Mouse (Mus musculus) megakaryocyte, adult 5-6 weeks (primary cell): ENCODE results near the gene Gsk3a. TPM values are rescaled to one million over a fixed set of nuclear protein-coding genes. Genes with fewer than 3 reads are reported as not detected.

Experiments used
- ATAC-seq: 2 replicates; pipeline ENCODE4 v1.8.0; 2016; ENCODE audit warnings: mild to moderate bottlenecking, inconsistent platforms; ENCODE audit not compliant: poor library complexity, severe bottlenecking
- total RNA-seq, 2 experiments: library from RNA; stranded (forward) in 1 of 2; stranded (reverse) in 1 of 2; fragments of 153-499, 151-499 nt in 1 of 2; fragments of 221-1000, 200-1000 nt in 1 of 2; gene quantifications; 2 replicates each; pipeline versions ENCODE4 v1.2.3 to v1.2.4; 2015 to 2017

The Gsk3a gene
- total RNA-seq, 2 experiments from 2014 or later = 58.7 to 90.2 TPM

DNA sequence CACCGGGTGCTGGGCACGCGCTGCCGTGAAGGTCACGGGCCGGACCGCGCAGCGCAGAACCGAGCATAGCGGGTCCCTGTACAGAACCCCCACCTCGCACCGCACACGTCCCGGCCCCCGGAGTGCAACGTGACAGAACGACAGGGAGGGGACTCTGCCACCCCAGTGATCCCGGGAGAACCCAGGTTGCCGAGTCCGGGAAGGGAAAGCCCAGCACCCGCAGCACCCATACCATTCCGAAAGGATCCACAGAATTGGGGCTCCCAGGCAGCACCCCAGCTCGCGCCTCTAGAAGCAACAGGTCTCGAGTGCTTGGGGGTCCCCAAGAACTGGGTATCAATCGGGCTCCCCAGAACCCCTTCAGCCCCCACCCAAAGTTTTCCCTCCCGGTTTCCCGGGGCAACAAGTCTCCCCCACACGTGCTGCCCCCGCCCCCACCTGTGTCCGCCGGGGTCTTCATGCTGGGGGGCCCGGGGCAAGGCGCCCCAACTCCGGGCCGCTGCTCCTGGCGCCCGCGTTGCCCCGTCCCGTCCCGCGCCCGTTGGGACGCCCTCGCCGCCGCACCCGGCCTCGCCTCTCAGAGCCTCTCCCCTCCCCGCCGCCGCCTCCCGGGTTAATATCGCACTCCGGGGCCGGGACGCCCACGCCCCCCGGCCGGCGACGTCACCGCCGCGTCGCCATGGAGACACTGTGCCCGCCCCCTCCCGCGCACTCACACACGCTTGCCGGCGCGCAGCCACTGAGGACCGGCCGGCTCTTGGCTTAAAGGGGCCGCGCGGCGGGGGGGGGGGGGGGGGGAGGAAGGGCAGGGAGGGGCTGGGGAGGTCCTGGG lies 12.7 kb upstream of the Gsk3a start, which contains the start of gene Erf:
Gene Erf, minus strand, starts transcription at position 621 of the 832 bp plus-strand sequence.
- ATAC-seq = peak; percentile 90

DNA sequence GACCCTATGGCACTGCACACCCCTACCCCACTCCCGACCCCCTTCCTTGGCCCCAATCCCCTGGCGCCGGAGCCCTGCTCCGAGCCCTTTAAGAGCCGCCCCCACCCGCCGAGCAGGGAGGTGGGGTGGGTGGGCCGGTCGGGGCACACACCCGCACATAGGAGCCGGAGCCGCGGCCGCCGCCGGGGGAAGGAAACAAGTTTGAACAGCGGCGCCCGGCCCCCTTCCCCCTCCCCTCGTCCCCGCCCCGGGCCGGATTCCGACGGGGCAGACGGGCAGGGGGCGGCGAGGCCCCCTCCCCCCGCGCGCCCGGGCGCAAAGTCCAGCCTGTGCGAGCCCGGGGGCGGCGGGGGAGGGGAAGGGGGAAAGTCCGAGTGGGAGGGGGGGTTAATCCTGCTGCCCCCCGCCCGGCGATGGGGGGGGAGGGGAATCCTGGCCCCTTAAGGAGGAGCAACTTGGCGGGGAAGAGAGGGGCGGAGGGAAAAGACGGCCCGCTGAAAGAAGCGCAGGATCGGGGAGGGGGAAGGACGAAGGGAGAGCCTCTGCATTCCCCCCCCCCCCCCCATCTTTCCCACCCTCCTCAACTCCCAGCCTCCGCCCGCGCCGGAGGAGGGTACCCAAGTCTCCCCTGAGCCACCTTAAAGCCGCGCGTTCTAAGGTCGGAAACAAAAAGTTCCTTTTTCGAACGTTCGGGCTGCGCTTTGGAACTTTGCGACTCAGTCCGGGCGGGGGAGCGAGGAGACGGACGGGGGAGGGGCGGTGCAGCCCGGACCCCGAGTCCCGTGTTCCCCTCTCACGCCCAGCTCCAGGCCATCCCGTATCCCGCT lies 11.9 kb upstream of the Gsk3a start:
- peak; percentile 34 for ATAC-seq

DNA sequence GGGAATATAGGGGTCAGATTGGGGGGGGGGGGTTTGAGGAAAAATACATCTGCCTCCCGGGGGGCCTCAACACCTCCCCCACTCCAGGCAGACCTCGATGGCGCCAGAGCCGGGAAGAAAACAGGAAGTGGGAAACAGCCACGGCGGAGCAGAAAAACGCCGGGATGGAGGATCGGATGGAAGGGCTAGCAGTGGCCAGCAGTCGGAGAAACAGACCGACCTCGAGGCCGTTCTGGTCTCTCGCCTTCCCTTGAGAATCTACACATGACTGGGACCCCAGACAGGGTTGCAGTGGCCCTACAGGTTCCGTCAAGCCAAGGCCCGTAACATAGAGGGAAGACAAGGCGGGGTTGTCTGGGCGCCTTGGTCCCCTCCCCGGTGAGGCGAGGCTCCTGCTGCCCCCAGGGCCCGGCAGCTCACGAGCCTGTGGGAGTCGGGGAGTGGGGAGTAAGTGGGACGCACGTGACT lies 11.2 kb upstream of the Gsk3a start:
- peak; percentile 16; the same call in 1 of the 2 replicates for ATAC-seq

DNA sequence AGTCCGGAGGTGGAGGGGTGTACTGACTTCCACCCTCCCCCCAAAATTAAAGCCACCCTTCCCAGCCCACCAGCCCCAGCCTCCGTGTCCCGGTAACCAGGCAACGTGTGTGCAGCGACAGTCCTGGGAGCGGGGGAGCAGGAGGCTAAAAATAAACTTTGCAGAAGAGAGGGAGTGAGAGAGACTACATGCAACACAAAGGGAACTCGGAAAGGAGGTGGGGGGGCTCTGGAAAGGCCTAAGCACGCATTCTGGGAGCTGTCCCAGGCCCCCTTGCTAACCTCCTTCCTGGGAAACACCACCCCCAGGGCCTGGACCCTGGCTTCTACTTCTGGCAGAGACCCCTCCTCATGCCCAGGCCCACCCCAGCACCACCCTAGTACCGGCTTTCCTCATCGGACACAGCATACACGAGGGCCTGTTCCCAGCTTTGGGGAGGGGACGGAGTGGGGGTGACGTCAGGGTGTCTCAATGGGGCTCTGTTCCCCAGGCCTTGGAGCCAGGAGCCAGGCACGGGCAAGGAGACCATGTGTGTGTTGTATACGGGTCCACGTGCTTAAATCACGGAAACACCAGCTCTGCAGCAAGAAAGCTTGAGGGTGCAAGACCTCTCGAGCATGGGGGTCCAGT lies 10.5 kb upstream of the Gsk3a start:
- ATAC-seq = no peak

DNA sequence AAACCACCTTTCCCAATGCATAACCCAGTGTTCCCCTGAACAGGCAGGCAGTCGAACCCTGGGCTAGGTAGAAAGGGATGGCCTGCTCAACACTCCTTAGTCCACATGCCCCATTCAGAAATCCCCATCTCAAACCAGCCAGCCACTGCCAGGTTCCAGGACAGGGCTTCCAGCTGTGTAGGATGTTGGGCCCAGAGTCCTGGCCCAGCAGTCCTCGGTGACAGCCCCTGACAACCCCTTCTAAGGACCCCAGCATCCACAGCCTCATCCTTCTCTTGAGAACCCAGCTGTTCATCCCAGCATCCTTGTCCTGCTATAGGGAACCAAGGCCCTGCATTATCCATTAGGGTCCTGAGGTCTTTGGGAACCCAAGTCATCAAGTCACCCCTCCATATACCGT lies 9.8 kb upstream of the Gsk3a start:
- no peak for ATAC-seq

DNA sequence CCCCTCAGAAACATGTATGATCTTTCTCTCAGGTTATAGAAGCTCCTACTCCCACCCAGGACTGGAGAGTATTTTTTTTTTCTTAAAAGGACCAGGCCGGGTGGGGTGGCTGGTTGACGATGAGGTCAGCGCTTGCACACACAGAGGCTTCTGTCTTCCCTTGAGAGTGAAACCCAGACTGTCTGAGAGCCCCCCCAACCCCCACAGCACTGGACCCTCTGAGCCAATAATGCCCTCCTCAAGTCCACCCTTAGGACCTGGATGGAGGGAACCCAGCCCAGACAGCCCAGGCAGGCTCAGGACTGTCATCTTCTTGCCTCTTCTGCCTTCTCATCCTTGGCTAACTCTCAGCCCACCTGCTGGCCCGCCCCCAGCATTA lies 9.1 kb upstream of the Gsk3a start:
- ATAC-seq = no peak

DNA sequence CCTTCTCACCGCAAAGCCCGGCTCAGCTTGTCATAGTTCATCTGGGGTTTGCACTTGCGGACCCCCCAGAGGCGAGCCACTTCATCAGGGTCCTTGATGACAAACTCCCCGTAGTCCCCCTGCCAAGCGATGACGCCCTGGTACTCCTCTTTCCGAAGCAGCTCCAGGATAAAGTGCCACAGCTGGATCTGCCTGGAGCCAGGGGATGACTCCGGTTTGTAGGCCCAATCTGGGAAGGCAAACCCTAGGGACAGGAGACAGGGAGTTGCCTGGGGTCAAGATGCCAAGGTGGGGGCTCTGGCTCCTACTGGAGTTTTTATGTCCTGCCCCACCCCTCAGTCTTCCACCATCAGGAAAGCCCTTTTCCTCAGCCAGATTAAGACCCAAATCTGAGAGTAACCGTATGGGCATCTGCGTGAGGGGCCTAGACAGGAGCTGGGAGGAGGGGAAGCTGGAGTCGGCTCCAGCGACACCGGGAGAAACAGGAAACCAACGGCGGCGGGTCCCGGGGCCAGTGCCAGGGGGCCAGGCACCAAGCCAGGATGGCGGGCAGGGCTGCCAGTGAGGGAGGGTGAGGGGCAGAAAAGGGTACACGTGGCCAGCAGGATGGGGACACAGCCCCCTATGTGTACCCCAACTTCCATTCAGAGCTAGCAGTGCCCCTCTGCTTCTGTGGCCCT lies 8.6 kb upstream of the Gsk3a start:
- no peak for ATAC-seq

DNA sequence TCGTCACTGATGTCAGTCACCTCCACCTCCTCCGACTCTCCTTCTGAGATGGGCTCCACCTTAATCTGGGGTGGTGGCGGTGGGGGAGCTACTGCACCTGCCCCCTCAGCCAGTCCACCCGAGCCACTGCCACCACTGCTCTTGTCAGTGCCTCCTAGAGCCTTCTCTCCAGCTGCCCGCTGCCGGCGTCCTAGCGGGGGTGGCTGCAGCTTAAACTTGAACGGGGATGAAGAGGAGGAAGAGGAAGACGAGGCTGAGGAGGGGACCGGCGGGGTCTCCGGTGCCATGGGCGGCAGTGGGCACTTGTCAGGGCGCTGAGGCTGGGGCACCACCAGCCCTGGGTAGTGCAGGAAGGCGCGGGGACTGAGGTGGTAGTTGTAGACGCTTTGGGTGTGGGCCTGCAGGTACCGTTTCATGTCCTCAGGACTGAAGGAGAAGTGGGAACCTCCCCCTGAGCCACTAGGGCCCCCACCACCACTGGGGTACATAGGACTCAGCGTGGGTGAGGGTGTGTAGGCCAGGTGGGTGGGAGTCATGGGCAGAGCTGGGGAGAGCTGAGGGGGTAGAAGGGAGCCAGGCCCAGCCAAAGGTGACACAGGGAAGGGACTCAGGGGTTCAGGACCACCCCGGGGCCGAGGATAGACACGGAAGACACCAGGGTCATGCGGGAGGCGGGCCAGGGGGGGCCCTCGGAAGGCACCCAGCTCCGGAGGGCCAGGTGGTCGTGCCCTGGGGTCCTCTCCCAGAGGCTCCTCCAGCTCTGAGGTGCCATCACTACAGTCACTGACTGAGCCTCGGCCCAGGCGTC lies 7.1 kb upstream of the Gsk3a start:
- no peak for ATAC-seq

DNA sequence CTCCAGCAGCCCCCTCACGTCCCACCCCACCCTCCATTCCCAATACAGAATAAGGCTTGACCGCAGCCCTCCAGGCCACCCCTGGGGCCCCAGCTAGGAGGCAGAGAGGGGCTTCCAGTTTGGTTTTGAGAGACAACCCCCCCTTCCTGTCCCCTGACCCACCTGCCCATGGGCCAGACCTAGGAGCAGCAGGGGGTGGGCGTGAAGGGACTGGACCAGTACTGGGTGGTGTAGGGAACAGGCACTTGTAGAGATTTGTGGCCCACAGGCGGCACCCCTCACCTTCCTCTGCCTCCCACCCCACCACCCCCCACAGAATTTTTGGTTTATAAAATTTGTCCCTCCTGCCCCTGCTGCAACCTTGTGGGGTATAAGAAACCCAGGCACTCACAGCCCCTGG lies 5.7 kb upstream of the Gsk3a start:
- ATAC-seq = no peak

DNA sequence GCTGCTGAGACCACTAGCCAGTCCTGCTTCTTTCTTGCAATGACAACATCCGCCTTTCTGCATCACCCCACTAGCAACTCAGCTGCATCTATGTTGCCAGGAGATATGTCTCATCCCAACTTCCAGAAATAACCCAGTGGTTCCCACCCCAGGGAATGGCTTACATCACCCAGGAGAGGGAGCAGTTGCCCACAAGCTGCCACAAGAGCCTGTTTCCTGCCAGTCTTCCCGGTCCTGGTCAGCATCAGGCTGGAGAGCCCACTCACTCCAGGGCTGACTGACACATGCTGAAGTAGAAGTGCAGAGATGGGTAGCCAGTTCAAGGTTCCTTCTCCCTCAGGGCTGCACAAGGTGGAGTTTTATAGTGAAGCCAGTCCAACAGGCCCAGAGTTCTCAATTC lies 3.4 kb upstream of the Gsk3a start:
- no peak for ATAC-seq

DNA sequence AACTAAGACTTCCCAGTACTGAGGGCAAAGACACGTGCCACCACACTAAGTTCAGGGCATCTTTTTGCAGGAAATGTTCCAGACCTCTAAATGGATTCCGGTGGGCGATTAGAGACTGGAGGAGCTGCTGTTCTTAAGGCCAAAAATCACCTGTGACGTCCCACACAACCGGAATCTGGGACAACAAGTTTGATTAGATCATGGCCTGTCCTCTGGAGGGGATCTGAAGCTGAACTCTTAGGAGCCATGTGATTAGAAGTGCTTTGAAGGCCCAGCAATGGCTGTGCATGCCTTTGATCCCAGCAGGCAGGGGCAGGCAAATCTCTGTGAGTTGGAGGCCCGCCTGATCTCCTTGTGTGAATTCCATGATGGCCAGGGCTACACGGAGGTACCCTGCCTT lies 3.0 kb upstream of the Gsk3a start:
- no peak for ATAC-seq

DNA sequence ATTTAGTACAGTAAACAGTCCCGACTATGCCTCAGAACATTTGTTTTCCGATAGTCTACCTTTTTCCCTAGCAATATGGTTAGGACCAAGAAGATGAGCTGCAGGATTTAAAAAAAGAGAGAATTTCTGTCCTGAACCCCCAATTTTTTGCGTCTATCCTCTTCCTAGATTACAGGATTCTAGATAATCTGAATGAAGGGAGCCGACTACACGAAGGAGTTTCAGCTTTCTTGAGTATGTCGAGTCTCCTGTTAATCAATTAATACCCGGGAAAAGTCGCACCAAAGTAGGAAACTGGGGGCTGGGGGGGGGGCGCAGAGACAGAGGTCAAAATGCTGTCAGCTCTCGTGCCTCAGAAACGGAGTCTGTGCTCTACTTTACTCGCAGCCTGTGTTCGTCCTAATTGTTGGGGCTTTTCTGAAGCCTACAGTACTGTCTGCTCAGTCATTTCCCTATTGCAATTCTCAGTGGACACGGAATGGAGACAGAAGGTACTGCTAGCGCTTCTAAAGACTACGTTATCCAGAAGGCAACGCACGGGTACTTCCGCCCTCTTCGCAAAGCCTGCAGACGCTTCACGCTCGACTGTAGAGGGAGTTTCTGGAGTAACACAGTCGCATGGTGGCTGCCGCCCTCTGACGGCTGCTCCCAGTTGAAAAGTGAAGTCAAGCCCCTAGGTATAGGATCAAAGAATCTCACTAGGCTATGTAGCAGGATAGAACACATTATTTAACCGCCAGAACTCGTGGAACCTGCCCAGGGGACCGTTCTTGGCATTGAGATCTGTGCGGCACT lies 1.4 kb upstream of the Gsk3a start:
- ATAC-seq = peak; percentile 70

DNA sequence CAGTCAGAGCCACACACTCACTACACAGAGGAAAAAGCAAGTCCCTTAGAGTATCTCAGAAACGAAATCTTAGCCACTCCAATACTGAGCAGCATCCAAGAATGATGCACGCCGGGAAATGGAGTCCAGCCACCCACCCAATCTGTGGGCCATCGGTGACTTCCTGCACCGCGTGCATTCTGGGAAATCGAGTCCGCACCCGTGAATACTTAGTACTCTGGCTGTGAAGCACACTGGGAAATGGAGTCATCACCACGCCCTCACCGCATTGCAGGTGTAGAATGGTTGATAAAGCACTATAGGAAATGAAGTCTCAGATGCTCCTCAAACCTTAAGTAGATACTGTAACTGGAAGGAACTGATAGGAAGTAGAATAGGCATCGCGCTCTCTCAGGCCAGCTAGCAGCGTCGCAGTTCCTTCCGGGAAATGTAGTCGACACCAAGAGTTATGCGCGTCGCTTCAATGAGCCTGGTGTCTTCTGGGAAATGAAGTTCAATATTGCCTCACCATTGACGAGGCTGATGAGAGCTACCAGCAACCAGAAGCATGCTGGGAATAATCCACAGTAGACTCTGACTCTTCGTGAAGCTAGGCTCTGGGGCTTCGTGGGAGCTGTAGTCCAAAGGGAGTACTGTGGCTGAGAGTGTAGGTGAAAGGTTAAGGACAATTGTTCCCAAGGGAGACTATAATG lies 510 bp upstream of the Gsk3a start:
- ATAC-seq = peak; percentile 82

DNA sequence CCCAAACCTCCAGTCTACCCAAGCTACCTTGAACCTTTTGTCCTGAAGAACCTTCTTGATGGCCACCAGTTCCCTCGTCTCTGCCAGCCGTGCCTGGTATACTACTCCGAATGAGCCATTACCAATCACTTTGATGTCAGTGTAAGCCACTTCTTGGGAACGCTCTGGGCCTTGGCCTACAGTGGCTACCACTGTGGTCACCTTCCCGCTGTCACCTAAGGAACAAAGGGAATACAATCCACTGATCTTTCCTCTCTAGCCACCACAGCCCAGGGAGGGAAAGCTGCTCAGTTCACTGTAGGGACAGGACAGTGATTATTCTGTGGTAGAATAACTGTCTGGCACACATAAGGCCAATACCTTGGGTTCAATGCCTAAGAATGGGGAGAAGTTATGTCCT lies 2.1 kb downstream of the Gsk3a start:
- ATAC-seq = no peak

DNA sequence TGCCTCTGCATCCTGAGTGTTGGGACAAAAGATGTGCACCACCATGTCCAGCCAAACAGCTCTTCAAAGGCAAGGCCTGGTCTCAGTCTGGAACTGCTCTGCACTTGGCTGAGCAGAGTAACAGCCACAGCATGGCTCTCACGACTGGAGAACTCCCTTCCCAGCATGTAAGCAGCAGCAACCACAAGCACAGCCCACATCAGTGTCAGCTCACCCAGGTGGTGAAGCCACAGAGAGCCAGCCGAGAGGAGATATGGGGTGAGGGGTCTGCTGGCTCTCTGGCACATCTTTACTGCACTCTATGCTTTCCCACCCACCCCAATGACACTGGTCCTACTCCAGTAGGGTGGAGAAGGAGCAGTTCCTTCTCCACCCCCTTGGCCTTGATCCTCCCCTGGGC lies 4.6 kb downstream of the Gsk3a start:
- ATAC-seq = no peak

DNA sequence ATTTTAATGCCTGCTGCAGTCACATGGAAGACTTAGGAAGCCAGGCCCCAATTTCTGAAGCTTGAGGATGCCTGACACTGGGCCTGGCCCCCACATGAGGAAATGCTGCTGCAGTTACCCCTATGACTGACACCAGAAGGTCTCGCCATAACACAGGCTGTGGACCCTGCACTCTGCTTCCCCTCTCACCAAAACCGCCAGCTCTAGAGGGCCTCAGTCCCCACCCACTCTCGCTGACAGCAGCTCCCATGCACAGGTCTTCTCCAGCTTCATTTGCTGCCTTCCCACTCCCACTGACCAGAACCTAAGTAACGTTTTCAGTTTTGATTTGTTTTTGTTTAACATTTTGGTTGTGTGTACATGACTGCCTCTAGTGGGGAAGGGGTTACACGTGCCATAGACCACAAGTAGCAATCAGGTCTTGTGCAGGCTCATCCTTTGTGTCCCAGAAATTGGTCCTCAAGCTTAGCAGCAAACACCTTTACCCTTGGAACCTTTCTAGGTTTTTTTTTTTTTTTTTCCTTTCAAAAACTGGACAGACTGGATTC lies 5.5 kb downstream of the Gsk3a start:
- ATAC-seq = no peak

DNA sequence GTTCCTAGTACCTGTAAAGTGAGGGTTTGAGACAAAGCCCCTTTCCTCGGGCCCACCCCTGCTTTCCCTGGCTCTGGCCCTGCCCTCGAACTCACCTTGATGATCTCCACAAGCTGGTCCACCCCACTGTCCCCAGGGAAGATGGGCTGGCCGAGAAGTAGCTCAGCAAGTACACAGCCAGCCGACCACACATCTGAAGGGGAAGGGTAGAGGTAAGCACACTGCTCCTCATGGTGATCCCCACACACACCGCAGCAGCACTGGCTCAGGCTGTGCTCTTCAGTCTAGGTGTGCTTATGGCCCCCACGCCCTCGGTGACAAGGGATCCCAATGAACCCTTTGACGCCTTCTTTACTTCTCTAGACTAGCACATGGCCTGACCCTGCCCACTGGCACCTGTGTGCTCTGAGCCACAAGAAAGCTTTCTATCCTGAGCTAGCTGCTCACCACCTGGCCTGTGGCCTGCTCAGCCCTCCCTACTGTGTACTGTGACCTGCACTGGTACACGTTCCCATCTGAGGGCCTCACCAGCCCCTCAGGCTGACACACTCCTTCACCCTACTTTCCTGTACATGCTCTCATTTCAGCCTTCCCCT lies 6.9 kb downstream of the Gsk3a start:
- ATAC-seq = no peak
